Mouse (Mus musculus) embryonic fibroblast, embryonic 13.5 days (primary cell): ENCODE results near the gene Ndufb10.

Source experiments
- CTCF ChIP-seq: IDR thresholded peaks from 2 replicates; pipeline ENCODE4 v1.5.1; 2011; ENCODE audit warnings: mild to moderate bottlenecking, control low read depth, low read length, moderate library complexity, borderline replicate concordance; ENCODE audit not compliant: insufficient read depth
- POLR2A ChIP-seq: IDR thresholded peaks from 2 replicates; pipeline ENCODE4 v1.6.1; 2011; ENCODE audit warnings: low read depth, mild to moderate bottlenecking, control low read depth, low read length, moderate library complexity

DNA sequence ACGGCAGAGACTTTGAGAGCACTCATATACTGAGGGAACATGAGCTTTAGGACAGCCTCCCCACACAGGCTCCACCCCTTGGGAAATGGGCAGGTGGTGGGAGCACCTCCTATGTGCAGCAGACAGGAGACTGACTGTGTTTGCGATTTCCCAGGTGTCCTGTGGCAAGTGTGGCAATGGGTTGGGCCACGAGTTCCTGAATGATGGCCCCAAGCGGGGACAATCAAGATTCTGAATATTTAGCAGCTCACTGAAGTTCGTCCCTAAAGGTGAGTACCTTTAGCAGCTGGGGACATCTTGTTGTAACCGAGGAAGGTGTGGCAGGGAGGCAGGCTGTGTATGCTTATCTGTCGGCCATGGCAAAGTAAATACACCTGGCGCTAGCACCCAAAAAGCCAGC is 15.6 kb upstream of the Ndufb10 start:
- TF ChIP-seq CTCF (no peak), POLR2A (no peak)
